Mouse (Mus musculus) embryonic facial prominence, embryonic 11.5 days (tissue): Measurements from ENCODE around the gene Nfatc2. TPM values are rescaled to one million over a fixed set of nuclear protein-coding genes. Genes with fewer than 3 reads are reported as not detected.

Source experiments
- ATAC-seq: fragments of 200-750 bp; cut with Nextera tagmentation; replicated peaks from 2 replicates; pipeline ENCODE4 v1.8.0; 2017; ENCODE audit warnings: low read depth; ENCODE audit not compliant: insufficient number of reproducible peaks, low FRiP score, low TSS enrichment
- DNase-seq: peaks from one replicate; pipeline ENCODE4 v3.0.0-alpha.2; 2015; ENCODE audit warnings: low spot score
- H3K27ac ChIP-seq: fragments of 300-500 bp; sonication (generic); replicated peaks from 2 replicates; pipeline ENCODE4 v1.5.1; 2014; ENCODE audit warnings: mild to moderate bottlenecking, low read depth, low read length, control low read depth
- H3K27me3 ChIP-seq: fragments of 300-500 bp; sonication (generic); 2 replicates; pipeline ENCODE4 v1.6.1; 2014; ENCODE audit warnings: mild to moderate bottlenecking, low read length, moderate library complexity, mixed read lengths; ENCODE audit not compliant: control insufficient read depth, insufficient read depth
- H3K36me3 ChIP-seq: fragments of 300-500 bp; sonication (generic); replicated peaks from 2 replicates; pipeline ENCODE4 v1.6.1; 2014; ENCODE audit warnings: low read depth, mild to moderate bottlenecking, low read length, moderate library complexity, mixed read lengths; ENCODE audit not compliant: control insufficient read depth, insufficient read depth
- H3K4me1 ChIP-seq: fragments of 300-500 bp; sonication (generic); 2 replicates; pipeline ENCODE4 v1.6.1; 2014; ENCODE audit warnings: low read length, mixed read lengths; ENCODE audit not compliant: control insufficient read depth, insufficient read depth
- H3K4me2 ChIP-seq: fragments of 300-500 bp; sonication (generic); 2 replicates; pipeline ENCODE4 v1.6.1; 2014; ENCODE audit warnings: low read depth, mild to moderate bottlenecking, control low read depth, low read length, moderate library complexity
- H3K4me3 ChIP-seq: fragments of 300-500 bp; sonication (generic); 2 replicates; pipeline ENCODE4 v1.5.1; 2014; ENCODE audit warnings: low read depth, low read length, control low read depth
- H3K9ac ChIP-seq: fragments of 300-500 bp; sonication (generic); replicated peaks from 2 replicates; pipeline ENCODE4 v1.6.1; 2014; ENCODE audit warnings: mild to moderate bottlenecking, control low read depth, low read length
- H3K9me3 ChIP-seq: fragments of 300-500 bp; sonication (generic); replicated peaks from 2 replicates; pipeline ENCODE4 v1.6.1; 2016; ENCODE audit warnings: mild to moderate bottlenecking, low read length, inconsistent platforms, mixed read lengths; ENCODE audit not compliant: control insufficient read depth
- WGBS: fragments of 180-500 bp; shearing (Covaris S2); extraction: QIAGEN DNeasy Blood & Tissue Kit; methylation state at CpG from one replicate; pipeline ENCODE4 v1.1.7; 2014; 5-methylcytosine and 5-hydroxymethylcytosine counted together
- polyA plus RNA-seq: library from polyadenylated mRNA; unstranded; fragments of >200 nt; fragmentation: Nextera tagmentation; extraction: Ambion mirVana; gene quantifications from 2 replicates; pipeline ENCODE4 v1.2.1, GENCODE M21; 2014

Nfatc2 gene
- polyA plus RNA-seq, 1 experiment from 2014 or later: 0.87 TPM

GRCm38 (mm10) chr2:168488158-168488925 lies 113.1 kb downstream of the Nfatc2 start:
- 79% methylated on average over 11 of the region's 11 CpGs for WGBS
- Histone ChIP-seq H3K4me3 (no peak overlapping the region), H3K27ac (no peak overlapping the region)

DNA sequence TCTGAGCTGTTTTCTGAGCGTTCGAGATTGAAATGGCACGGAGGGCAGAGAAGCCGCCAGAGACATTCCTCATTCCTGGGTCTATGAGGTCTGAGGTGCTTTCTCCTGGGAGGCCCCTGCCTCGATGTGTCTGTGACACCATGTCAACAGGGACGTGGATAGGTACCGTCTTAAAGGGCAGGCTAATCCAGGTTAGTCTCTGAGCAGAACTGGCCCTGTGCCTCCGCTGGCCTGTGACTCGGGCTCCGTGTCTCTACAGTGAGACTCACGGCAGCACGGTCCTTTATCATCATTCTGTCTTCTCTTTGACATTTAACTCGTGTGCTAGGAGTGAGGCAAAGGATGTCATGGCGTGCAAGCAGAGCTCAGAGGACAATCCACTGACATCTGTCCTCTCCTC lies 120.3 kb downstream of the Nfatc2 start:
- Histone ChIP-seq H3K36me3 (no peaks in the 10 kb centered on the region), H3K27me3 (no peaks in the 10 kb centered on the region), H3K9ac (no peak overlapping the region), H3K4me3 (no peak overlapping the region), H3K4me1 (no peaks in the 10 kb centered on the region), H3K27ac (no peak overlapping the region), H3K9me3 (no peaks in the 10 kb centered on the region), H3K4me2 (no peak overlapping the region)
- DNase-seq (no peak), ATAC-seq (no peak)
- WGBS: 89% methylated on average over 14 of the region's 14 CpGs

More at GRCm38 (mm10) chr2:168488158-168488925, 113.1 kb downstream of the Nfatc2 start:
- Histone ChIP-seq H3K36me3 (no peaks in the 10 kb centered on the region), H3K4me2 (no peak overlapping the region), H3K4me1 (no peaks in the 10 kb centered on the region), H3K27me3 (no peaks in the 10 kb centered on the region), H3K9me3 (no peaks in the 10 kb centered on the region), H3K9ac (no peak overlapping the region)
- ATAC-seq (no peak), DNase-seq (no peak)

GRCm38 (mm10) chr2:168480692-168481091 lies 120.8 kb downstream of the Nfatc2 start:
- Histone ChIP-seq H3K9me3 (no peaks in the 10 kb centered on the region), H3K9ac (no peak overlapping the region), H3K4me2 (no peak overlapping the region), H3K4me3 (no peak overlapping the region), H3K27ac (no peak overlapping the region), H3K36me3 (no peaks in the 10 kb centered on the region), H3K4me1 (no peaks in the 10 kb centered on the region), H3K27me3 (no peaks in the 10 kb centered on the region)
- DNase-seq (no peak), ATAC-seq (no peak)
- WGBS: 85% methylated on average over 6 of the region's 6 CpGs

- Histone ChIP-seq H3K4me1 (no peaks in the 10 kb centered on the region), H3K4me3 (no peak overlapping the region), H3K27me3 (no peaks in the 10 kb centered on the region), H3K9me3 (no peaks in the 10 kb centered on the region), H3K9ac (no peak overlapping the region), H3K36me3 (no peaks in the 10 kb centered on the region), H3K27ac (no peak overlapping the region), H3K4me2 (no peak overlapping the region)
- no peak for ATAC-seq
- 84% methylated on average over 15 of the region's 15 CpGs for WGBS
- DNase-seq: no peak
Observed at GRCm38 (mm10) chr2:168479930-168480329, 121.5 kb downstream of the Nfatc2 start.

GRCm38 (mm10) chr2:168478431-168478830 lies 123.0 kb downstream of the Nfatc2 start:
- H3K36me3 ChIP-seq: no peaks in the 10 kb centered on the region
- no peak overlapping the region for H3K9ac ChIP-seq
- H3K4me2 ChIP-seq: no peak overlapping the region
- WGBS: 61% methylated on average over 7 of the region's 7 CpGs
- DNase-seq: no peak
- H3K4me1 ChIP-seq: no peaks in the 10 kb centered on the region
- H3K27ac ChIP-seq: no peak overlapping the region
- no peak overlapping the region for H3K4me3 ChIP-seq
- H3K27me3 ChIP-seq: no peaks in the 10 kb centered on the region
- H3K9me3 ChIP-seq: no peaks in the 10 kb centered on the region
- ATAC-seq: no peak

DNA sequence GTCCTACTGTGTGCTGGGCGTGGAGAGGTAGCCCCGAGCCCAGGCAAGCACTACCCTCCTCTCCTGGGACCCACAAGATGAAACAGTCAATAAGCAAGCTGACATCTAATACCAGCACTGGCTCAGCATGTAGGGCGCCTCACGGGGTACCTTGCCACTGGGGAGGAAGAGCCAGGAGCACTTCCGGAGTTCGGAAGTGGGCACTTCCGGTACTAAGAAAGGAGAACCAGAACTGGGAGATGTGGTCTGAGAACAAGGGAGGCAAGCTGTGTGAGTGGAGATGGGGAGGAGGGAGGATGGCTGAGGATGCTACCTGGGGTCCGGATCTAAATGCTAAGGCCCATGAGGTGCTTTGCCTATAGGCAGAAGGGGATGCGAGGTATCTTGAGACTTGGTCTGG lies 128.0 kb downstream of the Nfatc2 start:
- Histone ChIP-seq H3K4me1 (peaks cover 2% of the 10 kb centered on the region; the same call in 1 of the 2 replicates), H3K27me3 (no peaks in the 10 kb centered on the region), H3K36me3 (no peaks in the 10 kb centered on the region), H3K4me2 (no peak overlapping the region; the same call in 1 of the 2 replicates), H3K9me3 (no peaks in the 10 kb centered on the region), H3K9ac (no peak overlapping the region), H3K4me3 (no peak overlapping the region), H3K27ac (no peak overlapping the region)
- no peak for DNase-seq
- WGBS: 52% methylated on average over 9 of the region's 9 CpGs
- no peak for ATAC-seq

GRCm38 (mm10) chr2:168472899-168473298 lies 128.6 kb downstream of the Nfatc2 start:
- H3K9me3 ChIP-seq: no peaks in the 10 kb centered on the region
- DNase-seq (peak; percentile 71), ATAC-seq (no peak)
- peak overlapping the region; percentile 41; the same call in 1 of the 2 replicates for H3K9ac ChIP-seq
- 10% methylated on average over 16 of the region's 16 CpGs for WGBS
- peaks cover 2% of the 10 kb centered on the region; the same call in 1 of the 2 replicates for H3K4me1 ChIP-seq
- no peaks in the 10 kb centered on the region for H3K27me3 ChIP-seq
- H3K27ac ChIP-seq: no peak overlapping the region
- H3K4me3 ChIP-seq: peak overlapping the region; percentile 19; the same call in 1 of the 2 replicates
- peak overlapping the region; percentile 50 for H3K4me2 ChIP-seq
- no peaks in the 10 kb centered on the region for H3K36me3 ChIP-seq

DNA sequence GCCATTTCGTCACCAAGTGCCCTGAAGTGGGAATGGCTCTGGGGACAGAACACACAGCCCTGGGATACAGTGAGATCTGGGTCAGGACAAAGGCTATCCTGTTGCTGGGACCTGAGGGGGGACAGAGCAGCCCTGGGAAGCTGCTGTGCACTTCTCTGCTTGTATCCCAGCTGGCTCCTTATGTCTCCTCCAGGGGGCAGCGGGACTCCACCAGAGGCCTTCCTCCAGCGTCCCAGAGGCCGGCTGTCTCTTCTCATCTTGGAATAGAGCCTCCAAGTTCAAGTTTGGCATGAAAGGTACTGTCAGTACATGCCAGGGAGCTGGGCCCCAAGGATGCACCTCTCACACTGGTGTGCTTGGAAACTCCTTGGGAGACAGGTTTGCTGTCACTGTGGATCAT lies 132.4 kb downstream of the Nfatc2 start:
- 8% methylated on average over 4 of the region's 4 CpGs for WGBS
- ATAC-seq (no peak), DNase-seq (peak; percentile 76)
- H3K27me3 ChIP-seq: no peaks in the 10 kb centered on the region
- no peak overlapping the region for H3K4me2 ChIP-seq
- no peak overlapping the region for H3K4me3 ChIP-seq
- H3K36me3 ChIP-seq: no peaks in the 10 kb centered on the region
- no peak overlapping the region for H3K27ac ChIP-seq
- no peaks in the 10 kb centered on the region for H3K9me3 ChIP-seq
- peaks cover 2% of the 10 kb centered on the region; the same call in 1 of the 2 replicates for H3K4me1 ChIP-seq
- H3K9ac ChIP-seq: no peak overlapping the region
